Mouse (Mus musculus): Measurements from ENCODE around the gene Med1.

Med1 gene

DNA sequence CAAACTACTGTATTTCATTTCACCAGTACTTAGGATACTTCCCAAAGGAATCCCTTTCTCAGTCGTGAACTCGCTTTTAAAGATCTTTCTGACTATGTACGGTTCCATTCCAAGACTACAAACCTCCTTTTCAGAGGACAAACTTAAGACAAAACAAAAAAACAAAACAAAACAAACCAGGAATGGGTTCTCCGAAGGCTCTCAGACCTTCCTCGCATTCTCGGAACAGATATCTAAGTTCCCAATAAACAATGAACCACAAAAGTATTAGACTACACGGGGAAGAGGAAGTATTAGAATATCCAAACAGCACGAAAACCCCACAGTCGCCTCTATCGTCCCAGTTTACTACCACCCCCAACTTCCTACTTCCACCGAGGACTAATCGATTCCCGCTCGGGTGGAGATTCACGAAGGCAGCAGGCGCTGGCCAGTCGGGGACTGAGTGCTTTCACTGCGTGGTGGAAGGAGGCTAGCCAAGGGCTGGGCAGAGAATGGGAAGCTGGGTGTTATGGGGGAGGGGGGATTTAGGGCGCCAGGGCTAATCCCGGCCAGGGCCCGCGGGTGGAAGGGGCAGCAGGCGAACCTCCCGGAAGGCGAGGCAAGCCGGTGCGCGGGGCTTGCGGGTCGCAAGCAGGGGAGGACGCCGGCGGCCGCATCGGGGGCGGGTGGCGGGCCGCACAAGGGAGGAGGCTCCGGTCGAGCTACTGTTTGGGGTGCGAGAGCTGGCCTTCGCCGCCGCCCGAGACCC is 44.4 kb downstream of the Med1 start:
- peak; percentile 55 for DNase-seq

GRCm38 (mm10) chr11:98145856-98146255 is 47.2 kb downstream of the Med1 start:
- DNase-seq: no peak

DNA sequence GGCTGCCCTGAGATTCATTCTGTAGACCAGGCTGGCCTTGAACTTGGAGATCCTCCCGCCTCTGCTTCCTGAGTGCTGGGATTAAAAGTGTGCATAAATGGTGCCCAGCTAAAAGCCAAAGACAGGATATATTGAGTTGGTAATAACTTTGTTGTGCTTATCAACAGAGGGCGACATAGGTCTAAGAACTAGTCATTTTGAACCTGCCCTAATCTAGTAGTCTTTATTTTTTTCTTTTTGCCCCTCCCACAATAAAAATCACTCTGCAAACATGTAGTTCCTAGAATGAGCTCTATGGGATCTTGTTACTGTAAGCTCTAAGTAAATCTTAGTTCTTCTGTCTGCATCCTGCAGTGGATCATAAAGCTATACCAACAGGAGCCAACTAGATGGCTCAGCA is 50.5 kb downstream of the Med1 start:
- DNase-seq: no peak

DNA sequence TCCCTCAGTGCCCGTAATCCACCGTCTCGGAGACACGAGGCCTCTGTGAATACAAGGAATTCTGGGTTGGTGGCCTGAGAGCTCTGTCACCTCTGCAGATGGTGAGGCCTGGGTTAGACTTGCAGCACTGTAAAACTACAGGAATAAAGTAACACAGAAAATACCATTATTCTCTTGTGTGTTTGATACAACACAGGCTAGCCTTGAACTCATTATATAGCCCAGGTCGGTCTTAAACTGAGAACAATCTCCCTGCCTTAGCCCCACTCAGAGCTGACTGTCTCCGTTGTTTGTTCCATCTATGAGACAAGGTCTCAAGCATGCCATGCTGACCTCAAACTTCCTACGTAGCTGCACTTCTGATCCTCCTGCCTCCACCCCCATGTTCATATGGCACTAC is 54.2 kb downstream of the Med1 start:
- no peak for DNase-seq

- DNase-seq: no peak
These were observed 55.3 kb downstream of the Med1 start for GRCm38 (mm10) chr11:98137836-98138235.

DNA sequence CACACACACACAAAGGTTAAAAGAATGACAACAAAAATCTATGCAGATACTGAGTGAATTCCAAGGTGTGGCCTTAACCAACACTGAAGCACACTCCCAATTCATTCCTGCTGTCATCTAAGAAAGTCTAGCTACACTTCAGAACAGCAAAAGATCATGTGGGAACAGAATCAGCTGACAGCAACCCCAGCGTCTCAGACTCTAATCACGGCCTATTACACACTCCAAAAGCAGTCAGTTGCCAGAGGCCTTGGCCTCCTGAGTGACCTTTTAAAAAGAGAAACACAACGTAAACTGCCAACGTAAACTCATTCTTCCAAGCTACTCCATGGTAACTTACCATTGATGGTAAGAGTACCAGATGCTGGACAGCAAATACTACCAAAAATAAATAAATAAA is 58.1 kb downstream of the Med1 start:
- DNase-seq: no peak

- no peak for DNase-seq
These were observed 69.7 kb downstream of the Med1 start for GRCm38 (mm10) chr11:98123424-98123823.

- DNase-seq: no peak
These were observed 78.7 kb downstream of the Med1 start for GRCm38 (mm10) chr11:98114363-98114762.

- no peak for DNase-seq
These were observed 79.6 kb downstream of the Med1 start for GRCm38 (mm10) chr11:98113504-98113903.

DNA sequence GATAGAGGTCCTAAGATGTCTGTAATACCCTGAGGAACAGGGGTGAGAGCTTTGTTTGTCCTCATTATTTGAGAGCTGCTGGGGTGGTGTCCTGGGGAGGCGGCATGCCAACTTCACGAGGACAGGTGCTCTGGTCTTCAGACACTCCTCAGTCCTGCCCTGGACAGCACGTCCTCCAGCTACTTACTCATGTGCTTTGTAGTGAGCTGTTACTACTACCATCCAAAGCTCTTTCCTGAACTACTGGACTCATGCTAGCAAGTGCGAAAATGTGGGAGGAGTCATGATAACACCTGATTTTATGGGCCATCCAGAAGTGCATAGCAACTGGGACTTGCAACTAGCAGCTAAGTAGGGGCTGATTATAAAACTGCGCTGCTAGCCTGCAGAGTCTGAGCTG is 83.4 kb downstream of the Med1 start:
- no peak for DNase-seq
